Mouse (Mus musculus) hematopoietic multipotent progenitor cell, adult 10-12 weeks (in vitro differentiated cells): ENCODE data around the gene Gm10762. TPM values are rescaled to one million over a fixed set of nuclear protein-coding genes. Genes with fewer than 3 reads are reported as not detected.

Experiments used
- polyA plus RNA-seq: library from polyadenylated mRNA; stranded (reverse); fragments of >175 nt; gene quantifications from 2 replicates; pipeline ENCODE4 v1.2.3, GENCODE M21; 2012; ENCODE audit warnings: low replicate concordance

Gene Gm10762
- polyA plus RNA-seq, result 4.3 and 5.3 TPM in 2 replicates

GRCm38 (mm10) chr2:128967661-128968441 lies at the start of gene Gm10762:
Gm10762 (minus strand) TSS chr2:128967725.

DNA sequence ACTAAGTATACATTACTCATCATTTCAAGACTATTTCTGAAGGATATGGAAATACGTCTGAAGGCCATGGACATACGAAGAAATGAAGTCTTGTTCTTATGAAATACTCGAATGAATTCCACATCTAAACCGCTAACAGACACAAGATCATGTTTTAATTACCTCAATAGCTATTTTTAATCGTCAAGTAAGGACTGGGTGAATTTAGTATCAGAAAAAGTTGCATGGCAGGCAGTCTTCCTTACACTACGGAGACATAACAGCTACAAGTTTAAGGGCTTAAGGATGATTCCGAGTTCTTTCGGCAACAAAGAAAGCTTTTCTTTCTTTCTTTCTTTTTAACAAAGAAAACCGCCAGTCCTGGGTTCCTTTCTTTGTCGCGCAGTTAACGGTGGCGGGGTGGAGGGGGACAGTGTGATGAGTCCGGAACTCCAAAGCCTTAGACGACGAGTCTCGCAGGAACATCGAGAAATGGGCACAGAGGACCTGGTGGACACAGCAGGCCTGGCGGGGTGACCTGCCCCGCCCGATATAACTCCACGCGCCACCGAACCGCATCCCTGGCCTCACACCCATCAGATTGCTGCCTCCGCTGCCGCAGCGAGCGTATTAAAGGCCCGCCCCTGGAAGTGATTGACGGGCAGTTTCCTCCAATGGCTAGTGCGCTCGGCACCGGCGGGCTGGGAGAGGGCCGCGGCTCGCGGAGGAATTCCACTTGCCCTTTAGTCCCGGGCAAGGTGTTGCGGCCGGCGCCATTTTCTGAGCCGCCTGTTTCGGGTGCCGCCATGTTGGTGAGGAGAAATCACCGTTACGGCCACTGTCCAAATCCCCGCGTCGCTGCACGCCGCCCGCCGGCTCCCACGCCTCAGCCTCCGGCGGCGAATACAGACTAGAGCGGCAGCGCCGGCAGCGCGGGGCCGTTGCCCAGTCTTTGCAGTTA lies 614 bp downstream of the Gm10762 start, which contains the start of gene Zc3h6:
Gene Zc3h6, plus strand, starts transcription at position 762 of the 940 bp plus-strand sequence.

GRCm38 (mm10) chr2:128943538-128944528 lies 23.7 kb downstream of the Gm10762 start, which contains the start of gene Zc3h8:
Zc3h8 (minus strand) TSS chr2:128944077.

Other genes starting within 250 kb of the Gm10762 start
- 4.8 and 6.4 TPM in 2 replicates for gene Tmem87b, start 149.6 kb downstream of the Gm10762 start, polyA plus RNA-seq
- not detected in 2 replicates for gene Fbln7, start 104.7 kb downstream of the Gm10762 start, polyA plus RNA-seq
- gene Zc3h8, start 23.6 kb downstream of the Gm10762 start, polyA plus RNA-seq, result 0.26 TPM in 1 of 2 replicates, not detected in the other
- gene Zc3h6, start 323 bp downstream of the Gm10762 start, polyA plus RNA-seq, result 10.7 and 33.4 TPM in 2 replicates
- gene Vinac1, start 80.4 kb upstream of the Gm10762 start, polyA plus RNA-seq, result not detected in 2 replicates
- gene Ttl, start 98.2 kb upstream of the Gm10762 start, polyA plus RNA-seq, result 1.7 and 2.0 TPM in 2 replicates
- 6.7 and 10.6 TPM in 2 replicates for gene Polr1b, start 133.3 kb upstream of the Gm10762 start, polyA plus RNA-seq
- 2.3 and 17.5 TPM in 2 replicates for gene Chchd5, start 162.0 kb upstream of the Gm10762 start, polyA plus RNA-seq
- gene Slc20a1, start 231.0 kb upstream of the Gm10762 start, polyA plus RNA-seq, result 32.1 and 36.1 TPM in 2 replicates